Mouse (Mus musculus): ENCODE measurements around the gene Pvr. TPM values are rescaled to one million over a fixed set of nuclear protein-coding genes. Genes with fewer than 3 reads are reported as not detected.

Pvr gene
- polyA plus RNA-seq, 1 experiment from 2014 or later, result 15.7 TPM

DNA sequence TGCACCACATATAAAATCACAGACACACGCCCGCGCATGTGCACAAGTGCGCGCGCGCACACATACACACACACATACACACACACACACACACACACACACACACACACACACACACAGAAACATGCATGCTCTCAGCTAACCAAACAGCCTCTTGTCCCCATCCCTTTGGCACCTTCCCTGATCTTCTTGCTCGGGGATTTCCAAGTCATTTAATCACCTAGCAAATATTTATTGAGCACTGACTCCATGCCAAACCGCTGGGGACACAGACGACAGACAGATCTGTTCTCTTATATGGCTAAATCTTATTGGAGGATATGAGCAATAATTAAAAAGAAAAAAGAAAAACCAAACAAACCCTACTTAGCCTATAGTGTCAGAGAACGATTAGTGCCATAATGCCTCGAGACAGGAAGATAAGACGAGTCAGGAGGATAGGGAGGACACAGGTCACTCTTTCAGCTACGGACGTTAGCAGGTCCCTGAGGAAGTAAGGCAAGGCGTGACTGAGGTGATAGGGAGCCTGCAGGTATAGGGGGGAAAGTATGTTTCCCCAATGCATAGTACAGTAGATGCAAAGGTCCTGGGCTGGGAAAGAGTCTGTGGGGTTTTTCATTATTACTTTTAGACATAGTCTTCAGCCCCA, 53.1 kb downstream of the Pvr start:
- H3K27ac ChIP-seq (ENCODE audit: poor library complexity, severe bottlenecking), result no peak overlapping the region
- no peak overlapping the region for H3K9ac ChIP-seq
- no peak overlapping the region for H3K4me3 ChIP-seq
- H3K36me3 ChIP-seq, result no peaks in the 10 kb centered on the region
- H3K4me1 ChIP-seq (replicated peaks), result peaks cover 15% of the 10 kb centered on the region; the same call in 1 of the 2 replicates
- no peaks in the 10 kb centered on the region for H3K9me3 ChIP-seq (replicated peaks)
- H3K27me3 ChIP-seq (replicated peaks), result no peaks in the 10 kb centered on the region
- no peak for ATAC-seq (ENCODE audit: insufficient number of reproducible peaks, low FRiP score)
- no peak overlapping the region for H3K4me2 ChIP-seq
- 82% methylated on average over 16 of the region's 16 CpGs for WGBS

GRCm38 (mm10) chr7:19866490-19866889, 54.5 kb downstream of the Pvr start:
- H3K4me1 ChIP-seq (replicated peaks), result peaks cover 9% of the 10 kb centered on the region; the same call in 1 of the 2 replicates
- no peak for ATAC-seq (ENCODE audit: insufficient number of reproducible peaks, low FRiP score)
- WGBS, result 62% methylated on average over 6 of the region's 6 CpGs

DNA sequence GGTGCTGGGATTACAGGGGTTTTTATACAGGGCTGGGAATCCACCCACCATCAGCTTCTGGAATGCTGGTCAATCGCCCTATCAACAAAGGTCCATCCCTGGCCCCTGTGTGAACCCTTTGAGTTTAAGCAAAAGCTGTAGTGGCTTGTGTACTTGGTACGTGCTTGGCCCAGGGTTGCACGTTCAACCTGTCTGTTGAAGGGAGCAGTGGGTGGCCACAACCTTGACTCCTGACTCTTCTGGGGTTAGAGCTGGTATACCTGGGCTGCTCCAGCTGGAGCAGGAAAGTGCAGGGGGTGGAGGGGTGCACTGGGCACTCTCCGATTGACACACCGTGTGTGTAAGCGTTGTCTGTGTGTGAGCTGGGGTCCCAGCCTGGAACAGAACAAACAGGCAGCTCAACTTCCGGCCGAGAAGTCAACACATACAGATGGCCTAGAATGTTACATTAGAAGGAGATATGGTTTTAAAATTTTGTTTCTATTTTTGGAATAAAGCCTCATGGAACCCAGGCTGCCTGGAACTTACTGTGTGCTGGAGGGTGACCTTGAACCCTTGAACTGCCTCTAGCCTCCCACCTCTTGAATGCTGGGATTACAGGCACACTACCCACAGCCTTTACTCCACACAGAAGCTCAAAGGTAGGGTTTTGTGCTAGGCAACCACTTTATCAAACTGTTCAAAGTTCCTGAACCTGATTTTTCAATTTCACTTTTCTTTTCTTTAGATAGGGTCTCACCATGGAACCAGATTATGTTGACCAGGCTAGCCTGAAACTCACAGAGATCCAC, 55.5 kb downstream of the Pvr start:
- no peak overlapping the region for H3K9ac ChIP-seq
- H3K4me1 ChIP-seq (replicated peaks), result peaks cover 7% of the 10 kb centered on the region; the same call in 1 of the 2 replicates
- ATAC-seq (ENCODE audit: insufficient number of reproducible peaks, low FRiP score), result no peak
- H3K4me3 ChIP-seq, result no peak overlapping the region
- WGBS, result 73% methylated on average over 8 of the region's 8 CpGs
- no peak overlapping the region for H3K4me2 ChIP-seq
- no peaks in the 10 kb centered on the region for H3K36me3 ChIP-seq
- 0 out of 2 replicates have a peak, but pooled peaks cover 3% of the 10 kb centered on the region for H3K9me3 ChIP-seq (replicated peaks)
- no peaks in the 10 kb centered on the region for H3K27me3 ChIP-seq (replicated peaks)
- no peak overlapping the region for H3K27ac ChIP-seq (ENCODE audit: poor library complexity, severe bottlenecking)

More at GRCm38 (mm10) chr7:19866490-19866889, 54.5 kb downstream of the Pvr start:
- Histone ChIP-seq H3K36me3 (no peaks in the 10 kb centered on the region), H3K4me2 (no peak overlapping the region), H3K27ac (ENCODE audit: poor library complexity, severe bottlenecking) (no peak overlapping the region), H3K4me3 (no peak overlapping the region), H3K27me3 (replicated peaks) (no peaks in the 10 kb centered on the region), H3K9me3 (replicated peaks) (0 out of 2 replicates have a peak, but pooled peaks cover 3% of the 10 kb centered on the region), H3K9ac (no peak overlapping the region)

GRCm38 (mm10) chr7:19864241-19864640, 56.7 kb downstream of the Pvr start:
- H3K4me1 ChIP-seq (replicated peaks), result peaks cover 7% of the 10 kb centered on the region; the same call in 1 of the 2 replicates
- 39% methylated on average over 2 of the region's 2 CpGs for WGBS
- no peak for ATAC-seq (ENCODE audit: insufficient number of reproducible peaks, low FRiP score)
- H3K27me3 ChIP-seq (replicated peaks), result no peaks in the 10 kb centered on the region
- no peak overlapping the region for H3K27ac ChIP-seq (ENCODE audit: poor library complexity, severe bottlenecking)
- no peak overlapping the region for H3K4me2 ChIP-seq
- H3K36me3 ChIP-seq, result no peaks in the 10 kb centered on the region
- H3K9ac ChIP-seq, result no peak overlapping the region
- H3K4me3 ChIP-seq, result no peak overlapping the region
- 0 out of 2 replicates have a peak, but pooled peaks cover 3% of the 10 kb centered on the region for H3K9me3 ChIP-seq (replicated peaks)

DNA sequence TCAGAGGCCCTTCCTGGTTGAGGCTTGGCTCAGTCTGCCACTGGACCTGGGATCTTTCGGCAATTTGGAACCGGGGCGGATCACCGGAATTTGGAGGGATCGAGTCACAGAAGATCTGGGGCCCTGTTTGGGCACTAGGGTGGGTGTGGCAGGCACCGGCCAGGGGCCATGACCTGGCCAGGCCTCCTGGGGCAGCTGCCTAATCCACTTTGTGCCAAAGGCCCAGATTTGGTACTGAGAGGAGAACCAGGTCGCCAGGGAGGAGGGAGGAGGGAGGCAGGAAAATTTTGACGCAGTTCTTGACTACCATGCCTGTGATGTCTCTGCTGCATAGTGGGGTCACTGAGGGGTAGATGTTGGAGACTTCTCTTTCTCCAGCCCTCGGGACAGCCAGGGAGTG, 59.8 kb downstream of the Pvr start, which contains the start of gene Ceacam16:
Gene Ceacam16, minus strand, starts transcription at position 101 of the 400 bp plus-strand sequence.
- 71% methylated on average over 9 of the region's 9 CpGs for WGBS
- peaks cover 3% of the 10 kb centered on the region; the same call in 1 of the 2 replicates for H3K4me1 ChIP-seq (replicated peaks)
- no peak for ATAC-seq (ENCODE audit: insufficient number of reproducible peaks, low FRiP score)
- H3K27me3 ChIP-seq (replicated peaks), result 0 out of 2 replicates have a peak, but pooled peaks cover 9% of the 10 kb centered on the region
- no peak within 1 kb of the TSS for H3K9ac ChIP-seq
- no peaks in the 10 kb centered on the region for H3K36me3 ChIP-seq
- H3K27ac ChIP-seq (ENCODE audit: poor library complexity, severe bottlenecking), result no peak within 1 kb of the TSS
- no peak within 1 kb of the TSS for H3K4me2 ChIP-seq
- H3K4me3 ChIP-seq, result no peak within 1 kb of the TSS
- H3K9me3 ChIP-seq (replicated peaks), result 0 out of 2 replicates have a peak, but pooled peaks cover 3% of the 10 kb centered on the region

GRCm38 (mm10) chr7:19859740-19860139, 61.2 kb downstream of the Pvr start:
- Histone ChIP-seq H3K4me1 (replicated peaks) (no peaks in the 10 kb centered on the region), H3K4me3 (no peak overlapping the region), H3K9me3 (replicated peaks) (0 out of 2 replicates have a peak, but pooled peaks cover 3% of the 10 kb centered on the region), H3K4me2 (no peak overlapping the region), H3K9ac (no peak overlapping the region), H3K27ac (ENCODE audit: poor library complexity, severe bottlenecking) (no peak overlapping the region), H3K36me3 (no peaks in the 10 kb centered on the region), H3K27me3 (replicated peaks) (0 out of 2 replicates have a peak, but pooled peaks cover 14% of the 10 kb centered on the region)
- ATAC-seq (ENCODE audit: insufficient number of reproducible peaks, low FRiP score), result no peak
- 55% methylated on average over 10 of the region's 10 CpGs for WGBS

GRCm38 (mm10) chr7:19856283-19856682, 64.7 kb downstream of the Pvr start:
- no peaks in the 10 kb centered on the region for H3K9me3 ChIP-seq (replicated peaks)
- ATAC-seq (ENCODE audit: insufficient number of reproducible peaks, low FRiP score), result no peak
- H3K4me2 ChIP-seq, result no peak overlapping the region
- H3K36me3 ChIP-seq, result no peaks in the 10 kb centered on the region
- H3K9ac ChIP-seq, result no peak overlapping the region
- 74% methylated on average over 6 of the region's 6 CpGs for WGBS
- H3K27me3 ChIP-seq (replicated peaks), result peaks cover 45% of the 10 kb centered on the region
- H3K4me1 ChIP-seq (replicated peaks), result peaks cover 6% of the 10 kb centered on the region
- no peak overlapping the region for H3K27ac ChIP-seq (ENCODE audit: poor library complexity, severe bottlenecking)
- H3K4me3 ChIP-seq, result no peak overlapping the region

- 61% methylated on average over 5 of the region's 5 CpGs for WGBS
- peaks cover 49% of the 10 kb centered on the region for H3K27me3 ChIP-seq (replicated peaks)
Measured at GRCm38 (mm10) chr7:19855663-19856062, 65.3 kb downstream of the Pvr start.

More at GRCm38 (mm10) chr7:19855663-19856062, 65.3 kb downstream of the Pvr start:
- Histone ChIP-seq H3K36me3 (no peaks in the 10 kb centered on the region), H3K9ac (no peak overlapping the region), H3K4me3 (no peak overlapping the region), H3K4me1 (replicated peaks) (peaks cover 6% of the 10 kb centered on the region), H3K9me3 (replicated peaks) (no peaks in the 10 kb centered on the region), H3K27ac (ENCODE audit: poor library complexity, severe bottlenecking) (no peak overlapping the region), H3K4me2 (no peak overlapping the region)
- no peak for ATAC-seq (ENCODE audit: insufficient number of reproducible peaks, low FRiP score)

Other genes with a start within 250 kb of the Pvr start
- 1.6 and 5.4 TPM in 2 replicates for gene Apoc2, start 243.2 kb downstream of the Pvr start, polyA plus RNA-seq (2016; fragmentation: Nextera tagmentation; extraction: Ambion mirVana)
- gene Gm44805, start 239.7 kb downstream of the Pvr start, polyA plus RNA-seq (2016; fragmentation: Nextera tagmentation; extraction: Ambion mirVana), result not detected in 2 replicates
- 0.41 TPM in 1 of 2 replicates, not detected in the other for gene Apoc4, start 239.7 kb downstream of the Pvr start, polyA plus RNA-seq (2016; fragmentation: Nextera tagmentation; extraction: Ambion mirVana)
- gene Apoc1, start 228.5 kb downstream of the Pvr start, polyA plus RNA-seq (2016; fragmentation: Nextera tagmentation; extraction: Ambion mirVana), result 6.7 and 8.9 TPM in 2 replicates
- gene Apoe, start 222.0 kb downstream of the Pvr start, polyA plus RNA-seq (2016; fragmentation: Nextera tagmentation; extraction: Ambion mirVana), result 399 and 400 TPM in 2 replicates
- 160 and 166 TPM in 2 replicates for gene Tomm40, start 205.7 kb downstream of the Pvr start, polyA plus RNA-seq (2016; fragmentation: Nextera tagmentation; extraction: Ambion mirVana)
- 99.1 and 101 TPM in 2 replicates for gene Nectin2, start 170.7 kb downstream of the Pvr start, polyA plus RNA-seq (2016; fragmentation: Nextera tagmentation; extraction: Ambion mirVana)
- gene Bcam, start 150.1 kb downstream of the Pvr start, polyA plus RNA-seq (2016; fragmentation: Nextera tagmentation; extraction: Ambion mirVana), result 232 and 245 TPM in 2 replicates
- 0.27 TPM in 1 of 2 replicates, not detected in the other for gene Cblc, start 124.4 kb downstream of the Pvr start, polyA plus RNA-seq (2016; fragmentation: Nextera tagmentation; extraction: Ambion mirVana)
- gene Bcl3, start 98.4 kb downstream of the Pvr start, polyA plus RNA-seq (2016; fragmentation: Nextera tagmentation; extraction: Ambion mirVana), result 1.4 and 1.7 TPM in 2 replicates
- gene Gm19345, start 69.2 kb downstream of the Pvr start, polyA plus RNA-seq (2016; fragmentation: Nextera tagmentation; extraction: Ambion mirVana), result not detected in 2 replicates
- gene Ceacam16, start 59.9 kb downstream of the Pvr start, polyA plus RNA-seq (2016; fragmentation: Nextera tagmentation; extraction: Ambion mirVana), result not detected in 2 replicates
- gene Ceacam19, start 33.2 kb downstream of the Pvr start, polyA plus RNA-seq (2016; fragmentation: Nextera tagmentation; extraction: Ambion mirVana), result not detected in 2 replicates
- gene Igsf23, start 29.6 kb upstream of the Pvr start, polyA plus RNA-seq (2016; fragmentation: Nextera tagmentation; extraction: Ambion mirVana), result 1.0 and 1.2 TPM in 2 replicates
- gene Ceacam20, start 44.3 kb upstream of the Pvr start, polyA plus RNA-seq (2016; fragmentation: Nextera tagmentation; extraction: Ambion mirVana), result 0.42 TPM in 1 of 2 replicates, not detected in the other
- not detected in 2 replicates for gene Nlrp9b, start 70.3 kb upstream of the Pvr start, polyA plus RNA-seq (2016; fragmentation: Nextera tagmentation; extraction: Ambion mirVana)
- not detected in 2 replicates for gene Vmn1r91, start 178.5 kb upstream of the Pvr start, polyA plus RNA-seq (2016; fragmentation: Nextera tagmentation; extraction: Ambion mirVana)
- not detected in 2 replicates for gene Gm16442, start 201.4 kb upstream of the Pvr start, polyA plus RNA-seq (2016; fragmentation: Nextera tagmentation; extraction: Ambion mirVana)
- not detected in 2 replicates for gene Vmn1r93, start 217.9 kb upstream of the Pvr start, polyA plus RNA-seq (2016; fragmentation: Nextera tagmentation; extraction: Ambion mirVana)
- gene Vmn1r94, start 247.2 kb upstream of the Pvr start, polyA plus RNA-seq (2016; fragmentation: Nextera tagmentation; extraction: Ambion mirVana), result not detected in 2 replicates